Mouse (Mus musculus) layer of hippocampus, adult 9-11 months (tissue): ENCODE data around the gene Appbp2.
A peak's percentile ranks its signal among the peaks of the same experiment; 100 is the strongest.

Experiments
- DNase-seq: peaks from one replicate; pipeline ENCODE4 v3.0.0; 2022

Gene Appbp2

GRCm38 (mm10) chr11:85234990-85235841 is at the start of gene Appbp2:
TSS of gene Appbp2 (minus strand) at chr11:85235130.
- peak; percentile 88 for DNase-seq

- no peak for DNase-seq
Observed at GRCm38 (mm10) chr11:85281219-85281878, 46.4 kb upstream of the Appbp2 start.

GRCm38 (mm10) chr11:85278175-85278574 is 43.2 kb upstream of the Appbp2 start:
- no peak for DNase-seq

GRCm38 (mm10) chr11:85277609-85278008 is 42.7 kb upstream of the Appbp2 start:
- no peak for DNase-seq

- DNase-seq, result no peak
Observed at GRCm38 (mm10) chr11:85275151-85275550, 40.2 kb upstream of the Appbp2 start.

- no peak for DNase-seq
Observed at GRCm38 (mm10) chr11:85273299-85273698, 38.4 kb upstream of the Appbp2 start.

- DNase-seq, result no peak
Observed at GRCm38 (mm10) chr11:85270631-85271030, 35.7 kb upstream of the Appbp2 start.

GRCm38 (mm10) chr11:85267393-85267792 is 32.5 kb upstream of the Appbp2 start:
- no peak for DNase-seq

- DNase-seq, result no peak
Observed at GRCm38 (mm10) chr11:85264635-85265034, 29.7 kb upstream of the Appbp2 start.

- peak; percentile 30 for DNase-seq
Observed at GRCm38 (mm10) chr11:85261192-85261591, 26.3 kb upstream of the Appbp2 start.

- DNase-seq, result no peak
Observed at GRCm38 (mm10) chr11:85258966-85259365, 24.0 kb upstream of the Appbp2 start.

GRCm38 (mm10) chr11:85255471-85256027 is 20.6 kb upstream of the Appbp2 start:
- DNase-seq, result no peak

GRCm38 (mm10) chr11:85253641-85254040 is 18.7 kb upstream of the Appbp2 start:
- DNase-seq, result peak; percentile 56

GRCm38 (mm10) chr11:85253006-85253405 is 18.1 kb upstream of the Appbp2 start:
- no peak for DNase-seq

GRCm38 (mm10) chr11:85251955-85252354 is 17.0 kb upstream of the Appbp2 start:
- DNase-seq, result no peak

GRCm38 (mm10) chr11:85250467-85250866 is 15.5 kb upstream of the Appbp2 start:
- DNase-seq, result no peak

- DNase-seq, result no peak
Observed at GRCm38 (mm10) chr11:85249338-85249737, 14.4 kb upstream of the Appbp2 start.

GRCm38 (mm10) chr11:85248151-85248550 is 13.2 kb upstream of the Appbp2 start:
- DNase-seq, result no peak

- no peak for DNase-seq
Observed at GRCm38 (mm10) chr11:85241226-85241625, 6.3 kb upstream of the Appbp2 start.

GRCm38 (mm10) chr11:85240211-85240610 is 5.3 kb upstream of the Appbp2 start:
- no peak for DNase-seq

- peak; percentile 83 for DNase-seq
Observed at GRCm38 (mm10) chr11:85234363-85234989, 454 bp downstream of the Appbp2 start.

GRCm38 (mm10) chr11:85233676-85234210 is 1.2 kb downstream of the Appbp2 start:
- no peak for DNase-seq

- DNase-seq, result no peak
Observed at GRCm38 (mm10) chr11:85223248-85223647, 11.7 kb downstream of the Appbp2 start.
